In genomic region chr4:82724058-82724457, GRCm38 (mm10) we compare ENCODE assay signal across 24 mouse cellular contexts. TPM values are rescaled to one million over a fixed set of nuclear protein-coding genes. Genes with fewer than 3 reads are reported as not detected.
"Had no signal": no experiment of that assay in that cellular context is flagged by ENCODE, and none has a peak within 500 bp of the region (broad histone marks: within the 10 kb centered on the region; RNA-seq: fewer than 3 reads in every experiment).

No protein-coding gene starts in this region.

- H3K9ac ChIP-seq: kidney, embryonic 15.5 days; limb, embryonic 12.5 days; liver, embryonic 12.5 days; liver, embryonic 15.5 days; lung, embryonic 15.5 days; neural tube, embryonic 13.5 days; stomach, embryonic 15.5 days had no signal

- H3K27ac ChIP-seq: kidney, embryonic 15.5 days; left cerebral cortex, adult 2 months; limb, embryonic 12.5 days; liver, embryonic 12.5 days; liver, embryonic 15.5 days; lung, embryonic 15.5 days; midbrain, embryonic 10.5 days; neural tube, embryonic 13.5 days; stomach, embryonic 15.5 days had no signal

- H3K4me1 ChIP-seq: kidney, embryonic 15.5 days; liver, embryonic 12.5 days; liver, embryonic 15.5 days; lung, embryonic 15.5 days; megakaryocyte, embryonic 14.5 days; midbrain, embryonic 10.5 days; neural tube, embryonic 13.5 days; stomach, embryonic 15.5 days had no signal

- H3K27me3 ChIP-seq: kidney, embryonic 15.5 days; limb, embryonic 12.5 days; liver, embryonic 12.5 days; liver, embryonic 15.5 days; lung, embryonic 15.5 days; megakaryocyte, embryonic 14.5 days; neural tube, embryonic 13.5 days; stomach, embryonic 15.5 days had no signal

- H3K4me3 ChIP-seq: kidney, embryonic 15.5 days; left cerebral cortex, adult 2 months; limb, embryonic 12.5 days; liver, embryonic 12.5 days; liver, embryonic 15.5 days; lung, embryonic 15.5 days; megakaryocyte, embryonic 14.5 days; midbrain, embryonic 10.5 days; neural tube, embryonic 13.5 days; stomach, embryonic 15.5 days had no signal

- DNase-seq: kidney, adult 8-10 months; kidney, postnatal 10 days; kidney, postnatal 36 days; layer of hippocampus, postnatal 36 days; liver; lung, adult 18-20 months; lung, postnatal 10 days; lung, postnatal 36 days; midbrain, embryonic 14.5 days; retina, postnatal 1 day; right cerebral cortex, postnatal 25 days; spleen, adult 18-20 months; thymus, postnatal 25 days had no signal

- H3K9me3 ChIP-seq: liver, embryonic 12.5 days; liver, embryonic 15.5 days; lung, embryonic 15.5 days; stomach, embryonic 15.5 days had no signal

- H3K4me2 ChIP-seq: kidney, embryonic 15.5 days; limb, embryonic 12.5 days; liver, embryonic 12.5 days; liver, embryonic 15.5 days; lung, embryonic 15.5 days; neural tube, embryonic 13.5 days; stomach, embryonic 15.5 days had no signal

- H3K36me3 ChIP-seq: kidney, embryonic 15.5 days; limb, embryonic 12.5 days; liver, embryonic 12.5 days; liver, embryonic 15.5 days; lung, embryonic 15.5 days; midbrain, embryonic 10.5 days; neural tube, embryonic 13.5 days; stomach, embryonic 15.5 days had no signal

- ATAC-seq: liver, embryonic 12.5 days had no signal

RNA-seq across cellular contexts. Expression of gene Nfib, which starts 18.5 kb away (rescaled TPM):
- total RNA-seq: neutrophil, adult 5-6 weeks had no signal
